11 mouse cellular contexts compared by ENCODE assay signal in the genomic region with DNA sequence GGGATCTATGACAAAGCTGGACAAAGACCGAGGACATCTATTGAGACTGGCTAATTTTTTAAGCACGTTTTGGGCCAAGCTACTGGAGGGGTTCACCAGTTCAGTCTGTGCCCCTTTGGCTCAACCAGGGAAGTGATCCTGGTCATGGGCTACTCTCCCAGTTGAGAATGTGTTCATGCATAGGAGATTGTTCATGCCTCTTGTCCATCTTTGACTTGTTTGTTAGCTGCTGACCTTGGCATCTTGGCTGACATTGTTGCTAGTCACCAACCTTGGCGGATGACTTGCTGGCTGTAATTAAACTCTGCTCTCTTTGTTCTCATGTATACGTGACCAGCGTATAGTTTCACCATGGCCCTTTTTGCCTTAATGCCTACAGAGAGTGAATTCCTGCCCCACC.
"Had no signal": no experiment of that assay in that cellular context is flagged by ENCODE, and none has a peak within 500 bp of the region (broad histone marks: within the 10 kb centered on the region; RNA-seq: fewer than 3 reads in every experiment).

No protein-coding gene starts in this region.

- H3K36me3 ChIP-seq: limb, embryonic 12.5 days; liver, embryonic 13.5 days; midbrain, embryonic 12.5 days; stomach, embryonic 15.5 days had no signal

- H3K9me3 ChIP-seq: limb, embryonic 12.5 days; liver, embryonic 13.5 days; midbrain, embryonic 12.5 days; stomach, embryonic 15.5 days had no signal

- H3K27ac ChIP-seq: limb, embryonic 12.5 days; liver, embryonic 13.5 days; midbrain, embryonic 12.5 days; stomach, embryonic 15.5 days had no signal

- H3K4me2 ChIP-seq: limb, embryonic 12.5 days; liver, embryonic 13.5 days; midbrain, embryonic 12.5 days; stomach, embryonic 15.5 days had no signal

- H3K4me1 ChIP-seq: limb, embryonic 12.5 days; liver, embryonic 13.5 days; midbrain, embryonic 12.5 days; stomach, embryonic 15.5 days had no signal

- ATAC-seq: liver, postnatal 0 days; midbrain, embryonic 16.5 days had no signal

- H3K27me3 ChIP-seq: limb, embryonic 12.5 days; liver, embryonic 13.5 days; midbrain, embryonic 12.5 days; stomach, embryonic 15.5 days had no signal

- H3K4me3 ChIP-seq: limb, embryonic 12.5 days; liver, embryonic 13.5 days; midbrain, embryonic 12.5 days; stomach, embryonic 15.5 days had no signal

- H3K9ac ChIP-seq: limb, embryonic 12.5 days; liver, embryonic 13.5 days; liver, postnatal 0 days; midbrain, embryonic 12.5 days; stomach, embryonic 15.5 days had no signal

- DNase-seq: kidney, postnatal 14 days; liver; liver, embryonic 13.5 days; liver, postnatal 0 days; right cerebral cortex, postnatal 14 days; thymus, adult 2 months; thymus, postnatal 25 days had no signal
